Mouse (Mus musculus) CD4-positive, CD25-positive, alpha-beta regulatory T cell, adult 2 months (primary cell): ENCODE results near the gene Spata4.
"Not testable (repeated sequence)": the region's sequence is repeated elsewhere in the genome, so short reads cannot be mapped to it uniquely, and the experiment has no call there.

Source experiments
- DNase-seq: peaks from one replicate; pipeline ENCODE4 v3.0.0-alpha.2; 2012; ENCODE audit warnings: low read depth, low spot score

Spata4 gene

DNA sequence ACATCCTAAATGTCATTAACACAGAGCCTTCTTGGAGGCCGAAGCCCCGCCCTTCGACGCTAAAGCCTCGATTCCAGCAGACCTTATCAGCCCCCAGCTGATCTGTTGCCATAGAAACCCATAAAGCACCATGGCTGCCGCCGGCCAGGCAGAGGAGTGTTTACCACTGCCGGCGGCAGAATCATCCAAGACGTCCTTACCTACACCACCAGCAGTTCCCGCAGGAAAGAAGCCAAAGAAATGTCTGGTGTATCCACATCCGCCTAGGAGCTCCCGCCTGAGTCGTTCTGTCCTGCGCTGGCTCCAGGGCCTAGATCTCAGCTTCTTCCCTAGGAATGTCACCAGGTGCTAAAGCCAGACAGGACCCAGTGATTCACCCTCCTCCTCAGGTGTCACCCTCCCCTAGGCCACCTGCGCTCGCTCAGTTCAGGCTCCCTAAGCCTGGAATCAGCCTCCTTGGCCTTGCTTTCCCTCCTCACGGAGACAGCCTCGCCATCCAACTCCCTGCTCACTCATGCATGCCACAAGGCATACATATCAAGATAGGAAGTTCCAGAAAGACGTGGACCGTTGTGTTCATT is at the start of gene Spata4:
Gene Spata4 (plus strand): TSS at position 111 of the 581 bp plus-strand sequence.
- no peak for DNase-seq

DNA sequence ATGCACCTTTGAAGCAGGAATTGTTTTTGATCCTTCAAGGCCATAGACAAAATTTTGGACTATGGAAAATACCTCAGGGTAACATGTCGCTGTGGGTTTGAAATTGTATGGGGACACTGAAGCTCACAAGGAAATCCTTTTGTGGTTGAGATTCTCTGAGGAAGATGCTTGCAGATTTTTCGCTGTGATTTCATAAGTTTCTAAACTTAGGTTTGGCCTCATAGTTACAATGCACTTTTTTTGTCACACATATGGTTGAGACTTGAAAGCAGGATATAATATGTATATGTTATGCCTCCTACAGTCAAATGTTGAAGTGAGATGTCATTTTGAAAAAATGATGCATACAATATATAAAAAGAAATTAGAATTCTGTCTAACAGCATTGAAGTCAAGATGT is 45.7 kb upstream of the Spata4 start:
- DNase-seq = no peak

DNA sequence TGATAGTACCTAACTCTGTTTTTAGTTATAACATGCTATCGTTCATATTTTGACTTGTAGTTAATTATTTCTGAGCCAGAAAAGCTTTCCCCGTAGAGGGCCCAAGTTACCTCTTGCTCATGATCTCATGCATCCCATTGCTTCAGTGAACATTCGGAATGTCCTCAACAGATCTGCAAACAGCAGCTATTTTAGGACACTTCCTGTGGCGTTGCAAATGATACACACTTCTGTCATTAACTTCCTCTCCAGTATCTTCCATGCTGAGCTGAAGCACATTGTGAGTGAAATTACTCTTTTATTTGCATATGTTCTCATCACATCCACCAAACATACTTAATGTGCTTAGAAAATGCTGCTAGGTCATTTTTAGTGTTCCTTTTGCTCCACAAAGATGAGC is 38.4 kb upstream of the Spata4 start:
- no peak for DNase-seq

DNA sequence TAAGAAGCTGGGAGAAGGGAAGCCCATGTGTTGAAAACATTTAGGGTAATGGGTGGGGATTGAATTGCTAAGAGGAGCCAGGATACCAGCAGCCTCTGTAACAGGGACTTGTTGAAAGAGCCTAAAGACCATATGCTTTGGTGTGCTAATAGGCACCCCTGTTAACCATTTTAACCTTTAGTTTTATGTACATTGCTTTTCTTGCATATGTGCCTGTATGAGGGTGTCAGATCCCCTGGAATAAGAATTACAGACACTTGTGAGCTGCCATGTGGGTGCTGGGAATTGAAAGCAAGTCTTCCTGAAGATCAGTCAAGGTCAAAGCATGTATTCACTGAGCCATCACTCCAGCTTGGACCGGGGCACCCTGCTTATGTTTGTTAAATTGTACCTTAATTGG is 35.4 kb upstream of the Spata4 start:
- DNase-seq = no peak

DNA sequence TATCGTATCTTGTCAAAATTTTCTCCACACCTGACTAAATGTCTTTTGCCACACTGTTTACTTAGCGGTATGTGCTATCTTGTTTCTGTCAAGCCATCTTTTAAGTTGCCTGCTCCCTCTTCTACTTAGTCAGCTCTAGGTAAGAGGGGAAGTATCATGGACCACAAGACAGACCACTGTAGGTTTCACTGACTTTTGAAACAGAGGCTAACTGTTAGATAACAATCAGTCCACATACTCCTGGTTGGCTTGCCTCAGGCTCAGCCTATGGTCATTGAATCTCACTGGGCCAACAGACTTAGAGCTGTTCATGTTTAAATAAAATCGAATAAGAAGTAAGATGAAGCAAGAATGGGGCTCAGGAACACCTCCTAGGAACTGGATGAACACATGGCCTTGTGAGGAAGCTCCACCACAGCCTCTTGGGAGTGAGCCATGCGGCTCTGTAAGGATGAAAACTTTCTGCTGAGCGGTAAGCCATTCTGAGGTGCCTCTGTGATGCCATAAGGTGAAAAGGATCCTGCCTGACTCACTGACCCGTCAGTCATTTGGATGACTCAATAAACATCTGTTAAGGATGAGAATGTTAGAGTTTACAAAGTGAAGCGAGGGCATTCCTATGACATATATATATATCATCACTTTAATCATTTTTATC is 34.8 kb upstream of the Spata4 start:
- DNase-seq = no peak

DNA sequence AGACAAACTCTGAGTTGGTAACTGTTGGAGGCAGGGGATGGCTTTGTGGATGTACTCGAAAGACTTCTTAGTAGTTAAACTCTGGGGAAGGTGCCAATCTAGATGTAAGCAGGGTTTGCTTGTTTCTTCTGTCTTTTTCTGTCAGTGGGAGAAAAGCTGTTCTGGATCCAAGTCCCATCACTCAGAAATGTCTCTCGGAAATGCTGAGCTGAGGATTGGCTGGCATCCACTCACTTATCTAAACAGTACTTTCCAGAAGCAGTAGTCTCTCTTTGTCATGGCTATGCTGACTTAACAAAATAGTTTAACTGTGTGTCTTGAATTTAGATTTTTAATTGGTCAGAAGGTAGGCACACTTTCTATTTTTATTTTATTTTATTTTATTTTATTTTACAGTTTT is 33.4 kb upstream of the Spata4 start:
- no peak for DNase-seq

DNA sequence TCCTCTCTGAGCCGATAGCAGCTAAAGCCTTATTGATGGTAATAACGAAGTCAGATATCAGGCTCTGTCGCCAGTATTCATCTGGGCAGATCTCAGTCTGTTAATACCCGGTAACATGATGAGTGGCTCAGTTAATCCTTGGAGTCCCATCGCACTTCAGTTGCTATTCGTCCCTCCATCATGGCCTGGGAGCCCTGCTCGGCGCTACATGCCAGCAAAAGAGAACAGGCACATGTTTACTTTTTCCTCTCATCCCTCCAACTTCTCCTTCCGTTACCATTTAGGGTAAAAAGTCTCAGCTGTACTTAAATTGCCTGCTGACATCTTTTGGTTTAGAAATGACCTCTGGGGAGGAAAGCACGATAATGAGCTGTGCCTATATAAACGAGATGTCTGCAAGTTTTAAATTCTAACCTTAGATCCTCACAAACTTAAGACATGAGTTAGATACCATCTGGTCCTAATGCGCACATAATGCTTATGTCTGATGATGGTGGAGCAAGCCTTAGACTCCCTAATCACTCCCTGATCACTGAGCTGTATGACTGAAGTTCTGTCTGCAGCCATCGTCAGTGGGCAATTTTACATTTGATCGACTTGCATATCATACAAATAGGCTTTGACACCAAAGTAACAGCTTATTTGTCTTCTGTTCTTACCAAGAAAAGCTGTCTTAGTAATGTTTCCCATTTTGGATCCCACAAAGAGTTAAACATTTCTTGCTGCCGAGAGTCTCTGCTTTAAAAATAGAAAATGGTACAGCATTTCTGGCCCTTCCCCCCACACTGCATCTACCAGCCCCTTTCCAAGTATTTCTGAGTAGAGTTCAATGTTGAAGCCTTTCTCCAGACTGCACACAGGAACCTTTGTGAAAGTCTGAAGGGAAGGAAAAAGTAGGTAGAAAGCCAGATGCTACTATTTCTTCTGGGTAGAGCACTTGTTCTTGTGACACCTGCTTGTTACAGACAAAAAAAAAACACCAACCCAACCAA is 29.7 kb upstream of the Spata4 start:
- DNase-seq = no peak

DNA sequence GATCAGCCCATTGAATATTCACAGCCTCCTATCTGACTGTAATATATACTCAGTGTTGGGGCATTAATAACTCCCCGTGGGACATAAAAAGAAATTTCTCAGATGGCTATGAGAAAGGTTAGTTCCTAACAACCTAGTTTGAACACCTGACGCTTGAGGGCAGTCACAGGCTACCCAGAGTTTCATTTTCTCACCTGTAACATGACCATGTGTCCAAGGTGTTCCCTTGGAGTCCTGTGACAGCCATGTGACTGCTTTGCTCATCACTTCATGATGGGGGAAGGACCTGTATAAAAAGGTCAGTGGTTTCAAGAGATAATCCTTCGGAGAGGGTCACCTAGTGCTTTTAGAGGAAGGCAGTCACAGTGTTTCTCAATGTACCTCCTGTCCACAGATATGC is 19.1 kb upstream of the Spata4 start:
- no peak for DNase-seq

DNA sequence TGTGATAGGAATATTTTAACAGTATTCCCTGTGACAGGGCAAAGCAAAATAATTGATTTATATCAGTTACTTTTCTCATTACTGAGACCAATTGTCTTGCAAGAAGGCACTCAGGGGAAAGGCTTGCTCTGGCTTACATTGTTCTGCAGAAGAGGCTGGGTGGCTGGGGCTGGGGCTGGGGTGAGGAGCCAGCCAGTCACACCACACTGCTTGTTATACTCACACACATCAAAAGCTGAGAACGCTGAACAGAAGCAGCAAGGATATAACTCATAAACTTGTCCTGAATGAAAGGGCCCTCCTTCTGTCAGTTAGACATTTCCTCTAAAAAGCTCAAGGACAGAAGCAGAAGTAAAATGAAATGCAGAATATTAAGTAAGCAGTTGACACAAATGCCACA is 17.7 kb upstream of the Spata4 start:
- DNase-seq = no peak

DNA sequence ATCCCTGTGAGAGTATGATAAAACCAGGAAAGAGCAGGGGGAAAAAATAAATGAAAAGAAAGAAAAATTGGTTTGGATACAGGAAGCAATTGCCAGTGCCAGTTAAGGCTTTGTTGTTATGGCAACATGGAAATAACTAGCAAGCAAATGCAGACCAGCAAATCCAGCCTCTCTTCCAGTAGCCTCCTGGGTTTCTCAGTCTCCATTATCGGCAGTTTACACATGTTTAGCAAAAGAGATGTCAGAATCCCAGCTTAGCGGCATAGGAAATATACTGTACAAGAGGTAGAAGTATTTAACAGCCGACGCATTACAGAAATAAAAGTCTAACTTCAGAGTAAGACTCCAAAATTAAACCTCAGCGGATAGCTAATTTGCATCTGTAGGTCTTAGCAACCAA is 5.9 kb upstream of the Spata4 start:
- DNase-seq = no peak

DNA sequence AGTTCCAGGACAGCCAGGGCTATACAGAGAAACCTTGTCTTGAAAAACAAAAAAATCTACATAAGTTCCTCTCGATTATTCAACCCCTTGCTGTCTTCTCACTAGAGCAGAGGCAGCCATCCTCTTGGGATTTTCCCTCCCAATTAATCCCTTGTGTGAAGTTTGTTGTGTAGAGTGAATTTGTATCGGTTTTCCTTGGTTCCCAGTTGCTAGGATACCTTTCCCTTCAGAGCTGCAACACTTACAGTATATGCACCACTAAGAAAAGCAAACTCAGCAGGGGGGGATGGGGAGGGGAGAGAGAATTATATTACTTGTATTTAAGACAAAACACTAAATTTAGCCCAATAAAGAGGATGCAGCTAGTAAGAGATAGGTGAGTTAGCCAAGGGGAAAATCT is 4.5 kb upstream of the Spata4 start:
- no peak for DNase-seq

DNA sequence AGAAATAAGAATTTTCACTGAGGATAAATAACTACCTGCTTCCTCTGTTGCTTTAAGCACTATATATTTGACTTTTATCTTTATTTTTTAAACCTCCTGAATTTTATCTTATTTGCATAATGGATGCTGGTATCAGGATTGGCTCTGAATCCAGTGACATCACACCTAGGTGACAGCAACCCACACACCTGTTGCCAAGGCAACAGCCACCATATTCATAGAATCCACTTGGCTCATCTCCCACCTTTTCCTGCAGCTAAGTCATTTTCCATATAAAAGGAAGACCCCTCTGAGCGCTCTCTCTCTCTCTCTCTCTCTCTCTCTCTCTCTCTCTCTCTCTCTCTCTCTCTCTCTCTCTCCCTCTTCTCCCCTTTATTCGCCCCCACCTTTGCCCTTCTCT is 3.6 kb upstream of the Spata4 start:
- DNase-seq = no peak

DNA sequence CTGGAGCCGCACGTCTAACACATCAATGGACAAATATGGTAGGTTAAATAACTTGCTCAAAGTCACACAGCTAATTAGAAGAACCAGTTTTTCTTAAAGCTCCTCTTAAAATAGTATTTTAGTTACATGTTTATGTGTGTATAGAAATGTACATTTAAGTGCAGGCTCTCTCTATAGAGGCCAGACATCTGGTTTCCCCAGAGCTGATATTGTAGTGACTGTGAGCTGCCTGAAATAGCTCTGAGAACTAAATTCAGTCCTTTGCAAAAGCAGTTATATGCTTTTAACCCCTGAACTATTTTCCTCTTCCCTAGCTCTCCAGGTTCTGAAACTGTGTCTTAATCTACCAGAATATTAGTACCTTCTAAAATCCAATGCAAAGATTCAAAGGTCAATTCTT is 3.2 kb upstream of the Spata4 start:
- no peak for DNase-seq

DNA sequence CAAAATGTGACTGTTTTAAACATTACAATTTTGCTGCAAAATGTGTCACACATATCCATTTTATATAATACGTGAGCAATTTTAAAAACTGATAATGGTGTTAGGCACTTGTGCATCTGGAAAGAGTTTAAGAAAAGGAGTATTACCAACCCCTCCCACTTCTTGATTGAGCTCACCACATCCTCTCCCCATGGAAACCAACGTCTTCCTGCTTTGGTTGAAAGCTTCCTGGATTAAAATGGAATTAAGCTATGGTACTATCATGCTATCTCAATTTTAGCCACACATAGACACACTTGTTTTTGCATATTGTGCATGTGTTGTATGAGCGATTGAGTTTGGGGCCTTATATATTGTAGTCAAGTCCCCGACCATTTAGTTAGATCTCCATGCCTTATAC is 2.9 kb downstream of the Spata4 start:
- DNase-seq = no peak

DNA sequence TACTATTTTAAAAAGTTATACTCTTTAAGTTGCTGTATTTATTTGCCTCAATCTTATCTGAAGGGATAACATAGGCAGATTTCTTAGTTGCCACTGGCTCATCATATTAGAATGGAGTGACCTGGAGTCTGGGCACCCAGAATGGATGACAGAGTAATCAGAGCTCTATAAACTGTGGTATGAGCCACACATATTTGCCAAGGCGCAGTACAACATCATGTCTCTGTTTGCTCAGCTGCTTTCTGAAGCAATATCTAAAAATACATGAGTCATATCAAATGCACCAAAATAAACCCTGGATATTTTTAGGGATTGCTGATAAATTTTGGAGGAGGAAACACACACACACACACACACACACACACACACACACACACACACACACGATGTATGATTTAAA is 8.8 kb downstream of the Spata4 start:
- DNase-seq = no peak

DNA sequence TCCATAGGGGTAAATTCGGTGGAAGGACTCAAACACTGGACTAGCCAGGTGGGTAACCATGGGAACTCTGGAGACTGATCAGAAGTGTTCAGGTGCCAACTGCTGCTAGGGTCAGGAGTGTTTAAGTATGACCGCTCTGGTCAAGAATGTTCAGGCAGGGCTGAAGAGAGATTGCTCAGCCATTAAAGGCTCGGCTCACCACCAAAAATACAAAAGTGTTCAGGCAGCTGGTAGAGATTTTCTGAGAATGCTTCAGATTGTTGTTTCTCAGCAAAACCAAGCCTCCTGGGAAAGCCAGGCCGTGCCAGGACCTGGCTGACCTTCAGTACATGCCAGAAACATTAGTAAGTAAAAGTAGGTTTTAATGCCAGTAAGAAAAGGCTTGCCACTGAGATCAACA is 9.7 kb downstream of the Spata4 start:
- DNase-seq = no peak

DNA sequence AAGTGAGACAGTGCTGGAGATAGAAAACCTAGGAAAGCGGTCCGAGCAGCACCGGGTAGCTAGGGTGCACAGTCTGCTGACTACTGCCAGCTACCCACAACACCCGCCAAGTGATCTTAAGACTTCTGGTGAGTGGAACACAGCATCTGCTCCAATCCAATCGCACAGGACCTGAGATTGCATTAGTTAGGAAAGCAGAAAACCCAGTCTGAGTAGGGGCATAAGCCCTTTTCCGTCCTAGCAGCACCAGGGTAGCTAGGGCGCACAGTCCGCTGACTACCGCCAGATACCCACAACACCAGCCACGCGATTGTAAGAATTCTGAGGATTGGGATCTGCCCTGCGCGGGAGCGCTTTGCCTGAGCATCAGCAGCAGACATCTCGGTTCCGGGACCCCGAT is 16.1 kb downstream of the Spata4 start:
- DNase-seq = not testable (repeated sequence)

DNA sequence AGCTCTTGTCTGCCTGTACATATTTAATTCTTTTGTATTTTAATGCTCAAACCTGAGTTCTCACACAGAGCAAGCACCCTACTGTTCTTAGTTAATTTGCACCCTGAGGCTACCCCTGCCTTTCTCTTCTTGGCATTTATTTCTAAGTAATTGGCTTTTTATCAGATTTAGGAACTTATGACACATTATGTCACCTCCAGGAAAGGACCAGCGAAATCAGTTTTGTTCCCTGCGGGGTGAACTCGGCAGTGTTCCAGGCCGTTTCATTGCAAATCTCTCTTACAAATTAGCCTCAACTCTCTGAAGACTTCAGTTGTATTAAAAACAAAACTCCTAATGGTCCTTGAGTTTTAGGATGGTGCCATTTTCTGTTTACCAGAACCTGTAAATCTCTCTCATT is 38.1 kb downstream of the Spata4 start:
- DNase-seq = no peak
